Mouse (Mus musculus) kidney, postnatal 14 days (tissue): ENCODE measurements around the gene Mak.
"Not testable (repeated sequence)": the region's sequence is repeated elsewhere in the genome, so short reads cannot be mapped to it uniquely, and the experiment has no call there.

Source experiments
- DNase-seq: peaks from one replicate; pipeline ENCODE4 v3.0.0; 2022; ENCODE audit warnings: mixed read lengths

Mak gene

DNA sequence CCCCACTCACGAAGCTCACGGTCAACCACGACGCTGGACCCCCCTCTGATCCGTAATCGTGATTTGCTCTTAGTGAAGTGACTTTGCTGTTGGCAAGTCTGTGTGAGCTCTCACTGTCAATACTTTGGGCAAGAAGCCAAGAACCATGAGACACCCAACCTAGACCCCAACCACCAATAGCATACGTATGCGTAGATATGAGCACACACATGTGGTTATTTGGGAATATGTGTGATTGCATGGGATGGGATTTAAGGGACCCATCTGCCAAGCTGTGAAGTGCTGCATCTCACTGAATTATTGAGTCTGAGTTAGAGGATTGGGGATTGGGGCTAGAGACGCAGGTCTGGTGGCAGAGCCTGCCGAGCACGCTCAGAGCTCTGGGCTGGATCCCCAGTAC is 7.9 kb downstream of the Mak start:
- no peak for DNase-seq

DNA sequence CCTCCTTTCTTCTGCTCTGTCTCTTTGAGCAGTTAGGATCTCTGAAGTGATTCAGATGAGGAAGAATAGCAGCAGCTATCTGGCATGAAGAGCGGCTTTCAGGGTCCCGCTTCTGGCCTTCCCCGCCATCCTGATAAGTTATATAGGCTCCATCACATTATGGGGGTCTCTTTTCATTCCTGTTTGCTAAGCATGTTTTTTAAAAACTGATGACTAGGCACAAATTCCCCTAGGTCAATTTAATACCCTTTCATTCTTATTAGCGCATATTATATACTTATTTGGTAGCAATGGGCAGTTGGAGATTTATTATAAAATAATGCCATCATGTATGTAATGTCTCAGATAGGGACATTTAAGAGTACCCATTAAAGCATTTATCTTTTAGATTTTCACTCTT is 11.9 kb downstream of the Mak start:
- no peak for DNase-seq

DNA sequence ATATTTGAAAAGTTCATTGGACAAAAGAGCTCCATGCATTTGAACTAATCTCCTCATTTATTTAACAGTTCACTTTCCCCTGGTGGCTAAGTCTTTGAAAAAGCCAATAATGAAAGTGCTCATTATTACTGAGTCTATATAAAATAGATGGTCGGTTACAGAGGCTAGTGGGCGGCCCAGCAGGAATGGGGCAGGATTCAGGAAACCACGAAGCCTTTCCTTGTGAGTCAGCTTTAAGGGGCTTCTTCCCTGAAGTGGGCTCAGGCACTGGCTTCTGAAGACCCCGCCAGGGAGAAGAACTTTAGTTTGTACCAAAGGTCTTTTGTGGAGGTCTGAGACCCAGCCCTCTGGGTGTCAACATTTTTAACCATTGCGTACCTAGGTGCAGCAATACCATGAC is 27.5 kb downstream of the Mak start:
- no peak for DNase-seq

DNA sequence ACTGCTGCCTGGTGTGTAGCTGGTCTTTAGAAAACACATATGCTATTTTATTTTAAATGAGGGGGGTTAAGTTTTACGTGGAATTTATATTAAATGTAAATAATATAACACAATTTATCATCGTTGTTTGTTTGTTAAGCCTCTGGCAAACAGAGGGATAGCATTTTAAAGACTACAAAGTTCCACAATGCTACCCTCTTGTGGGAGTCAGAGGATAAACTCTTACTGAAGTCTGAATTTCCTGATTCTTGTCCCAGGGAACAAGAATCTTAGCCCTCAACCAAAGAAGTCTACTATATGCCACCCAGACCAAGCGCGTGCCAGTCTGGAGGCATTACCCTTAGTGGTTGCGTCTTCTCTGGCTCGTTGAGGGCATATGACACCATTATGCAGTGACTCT is 32.2 kb downstream of the Mak start:
- no peak for DNase-seq

DNA sequence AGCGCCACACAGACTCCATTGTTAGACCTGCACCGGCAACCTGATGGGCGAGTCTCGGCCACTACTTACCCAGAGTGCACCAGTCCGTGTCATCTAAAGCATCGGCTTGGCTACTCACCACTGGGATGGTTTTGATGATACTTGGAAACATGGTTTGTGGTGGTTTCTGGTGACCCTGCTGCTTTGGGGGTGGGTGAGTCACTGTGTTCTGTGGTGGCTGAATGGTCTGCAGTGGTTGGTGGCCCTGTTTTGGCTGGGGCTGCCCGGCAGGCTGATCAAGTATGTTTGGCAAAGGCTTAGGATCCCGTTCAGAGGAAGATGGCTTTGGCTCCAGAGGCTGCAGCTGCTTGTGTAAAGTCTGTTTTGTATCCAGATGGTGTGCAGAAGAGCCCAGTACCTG is 33.6 kb downstream of the Mak start:
- no peak for DNase-seq

DNA sequence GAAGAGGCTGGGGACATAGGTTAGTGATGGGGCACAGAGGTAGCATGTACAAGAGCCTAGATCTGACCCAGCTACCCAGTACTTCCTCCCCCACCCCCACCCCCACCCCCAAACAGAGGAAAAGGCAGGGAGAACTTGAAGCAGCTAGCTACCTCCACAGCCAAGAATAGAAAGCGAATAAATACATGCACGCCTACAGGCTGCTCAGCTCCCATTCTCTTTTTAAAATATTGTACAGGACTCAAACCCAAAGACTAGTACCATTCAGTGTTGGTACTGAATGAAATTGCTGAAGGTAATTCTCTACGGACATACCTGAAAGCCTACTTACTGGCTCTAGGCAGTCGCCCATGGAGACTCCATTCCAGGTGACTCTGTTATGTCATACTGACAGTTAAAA is 37.0 kb downstream of the Mak start:
- no peak for DNase-seq

DNA sequence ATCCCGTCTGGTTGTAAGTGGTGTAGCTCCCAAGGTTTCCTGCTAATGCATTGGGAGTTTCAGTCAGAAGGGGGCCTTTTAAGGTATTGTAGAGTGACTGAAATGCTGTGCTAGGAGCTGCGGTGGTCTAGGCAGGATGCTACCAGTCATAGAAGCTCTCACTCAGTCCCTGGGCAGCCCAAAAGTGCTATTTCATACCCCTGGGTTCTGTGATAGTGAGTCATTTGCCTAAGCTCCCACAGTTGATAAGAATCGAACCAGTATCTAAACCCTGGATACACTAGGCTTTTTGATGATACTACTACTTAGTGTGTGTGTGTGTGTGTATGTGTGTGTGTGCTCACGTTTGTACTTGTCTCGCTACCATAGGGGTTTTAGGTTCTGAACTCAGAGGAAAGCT is 49.4 kb downstream of the Mak start:
- DNase-seq: no peak

DNA sequence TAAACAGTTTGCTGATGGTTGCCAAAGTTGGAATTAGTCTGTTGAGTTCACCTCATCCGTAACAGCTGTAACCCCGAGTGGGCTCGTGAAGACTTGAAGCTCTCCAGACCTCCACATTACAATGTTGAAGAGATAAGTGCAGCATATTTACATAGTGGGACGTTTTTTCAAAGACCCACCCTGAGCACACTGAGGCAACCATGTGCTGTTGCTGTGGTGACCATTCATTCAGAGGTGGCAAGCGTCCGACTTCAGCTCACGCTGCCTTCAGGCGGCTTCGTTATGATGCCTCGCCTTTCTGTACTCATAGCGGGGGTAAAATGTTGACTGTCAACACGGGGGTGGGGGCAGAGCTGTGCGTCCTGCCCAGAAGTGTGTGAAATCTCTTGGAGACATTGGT is 57.4 kb downstream of the Mak start:
- no peak for DNase-seq

DNA sequence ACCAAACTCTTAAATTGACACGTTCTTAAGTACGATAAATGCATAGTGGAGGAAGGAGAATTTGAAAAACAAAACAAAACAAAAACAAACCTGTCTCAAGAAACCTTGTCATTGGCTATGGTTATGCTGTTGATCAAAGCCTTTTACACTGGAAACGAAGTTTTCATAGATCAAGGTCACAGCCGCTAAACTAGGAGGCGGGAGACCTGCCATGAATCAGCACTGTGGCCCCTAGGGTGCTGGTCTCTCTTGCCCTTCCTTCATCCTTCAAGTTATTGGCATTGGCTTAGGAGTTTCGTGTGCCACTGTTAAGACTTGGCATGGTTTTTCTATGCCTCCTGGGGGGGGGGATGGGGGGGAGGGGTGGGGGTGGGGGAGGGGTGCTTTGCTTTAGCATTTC is 57.9 kb downstream of the Mak start:
- no peak for DNase-seq

DNA sequence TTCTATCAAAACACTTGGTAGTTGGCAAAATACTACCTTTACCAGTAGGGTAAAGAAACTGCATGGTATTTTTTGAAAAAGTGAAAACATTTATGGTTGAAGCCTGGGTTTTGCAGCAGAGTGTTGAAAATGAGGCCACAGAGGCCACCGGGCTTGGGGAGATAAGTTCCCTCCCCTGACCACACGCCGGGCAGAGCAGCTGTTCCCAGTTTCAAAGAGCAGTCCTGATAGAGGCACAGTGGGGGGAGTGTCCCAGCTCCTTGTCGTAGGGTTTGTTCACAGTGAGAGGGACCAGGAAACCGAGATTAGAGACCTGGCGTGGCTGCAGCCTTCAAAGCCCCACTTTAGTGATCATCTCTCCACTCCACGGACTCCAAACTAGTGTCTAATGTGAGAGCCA is 59.0 kb downstream of the Mak start:
- DNase-seq: no peak

DNA sequence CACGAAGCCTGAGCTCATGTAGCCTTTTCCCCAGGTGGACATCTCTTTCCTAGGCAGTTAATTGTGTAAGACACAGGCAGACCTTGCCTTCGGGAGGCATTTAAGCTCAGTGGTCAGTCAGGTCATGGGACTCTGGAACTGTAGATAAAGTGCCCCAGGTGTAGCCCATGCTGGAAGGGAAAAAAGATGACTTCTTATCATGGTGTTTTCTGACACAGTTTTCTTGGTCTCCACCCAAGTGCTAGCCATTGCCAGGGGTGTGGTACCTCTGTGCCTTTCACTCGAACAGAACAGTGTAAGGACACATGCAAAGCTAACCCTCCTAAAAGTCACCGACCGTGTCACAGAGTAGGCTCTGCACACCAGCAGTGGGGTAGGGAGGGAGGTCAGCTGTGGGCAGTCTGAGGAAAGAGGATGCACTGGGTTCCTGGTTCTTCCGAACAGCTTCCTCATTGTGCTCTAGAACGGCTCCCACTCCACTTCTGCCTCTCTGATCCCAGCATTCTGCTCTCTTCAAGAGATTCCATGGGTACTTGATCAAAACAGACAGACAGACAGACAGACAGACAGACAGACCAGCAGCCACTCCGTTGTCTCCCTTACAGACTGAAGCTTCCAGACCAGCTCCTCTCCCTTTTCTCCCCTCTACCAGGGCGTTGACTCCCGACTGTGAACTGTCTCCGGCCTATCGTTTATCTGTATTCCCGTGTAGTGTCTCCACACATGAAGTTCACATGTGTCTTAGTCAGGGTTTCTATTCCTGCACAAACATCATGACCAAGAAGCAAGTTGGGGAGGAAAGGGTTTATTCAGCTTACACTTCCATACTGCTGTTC is 60.5 kb downstream of the Mak start:
- DNase-seq: no peak

DNA sequence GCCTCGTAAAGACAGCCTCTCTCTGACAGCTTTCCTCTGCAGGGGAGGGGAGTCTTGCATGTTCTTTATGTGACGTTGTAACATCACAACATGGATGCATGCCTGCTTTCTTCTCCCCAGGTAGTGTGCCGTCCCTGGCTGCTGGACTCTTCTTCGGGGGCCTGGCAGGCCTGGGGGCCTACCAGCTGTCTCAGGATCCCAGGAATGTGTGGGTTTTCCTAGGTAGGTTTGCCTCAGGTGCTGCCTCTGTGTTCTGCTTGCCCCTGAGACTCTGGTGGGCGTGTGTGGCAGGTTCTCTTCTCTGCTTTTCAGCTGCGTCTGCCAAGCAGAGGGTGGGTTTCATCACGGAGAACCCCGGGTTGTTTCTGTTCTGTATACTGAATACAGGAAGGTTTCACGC is 61.3 kb downstream of the Mak start:
- no peak for DNase-seq

DNA sequence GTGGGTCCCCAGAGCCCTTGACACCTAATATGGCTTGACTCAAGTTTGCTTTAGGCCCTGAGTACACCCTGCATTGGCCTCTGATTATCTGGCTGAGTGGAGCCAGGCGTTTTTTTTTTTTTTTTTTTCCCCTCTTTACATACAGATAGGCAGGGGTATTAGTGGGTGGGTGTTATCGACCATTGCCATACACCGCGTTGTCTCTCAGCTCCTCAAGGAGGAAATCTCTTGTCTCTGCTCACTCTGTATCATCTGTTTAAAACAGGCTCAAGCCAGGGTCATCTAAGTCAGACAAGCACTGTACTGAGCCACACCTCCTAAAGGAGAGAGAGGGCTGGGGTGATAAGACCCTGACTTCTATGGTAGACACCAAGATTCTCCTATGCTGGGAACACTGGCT is 61.7 kb downstream of the Mak start:
- DNase-seq: no peak

DNA sequence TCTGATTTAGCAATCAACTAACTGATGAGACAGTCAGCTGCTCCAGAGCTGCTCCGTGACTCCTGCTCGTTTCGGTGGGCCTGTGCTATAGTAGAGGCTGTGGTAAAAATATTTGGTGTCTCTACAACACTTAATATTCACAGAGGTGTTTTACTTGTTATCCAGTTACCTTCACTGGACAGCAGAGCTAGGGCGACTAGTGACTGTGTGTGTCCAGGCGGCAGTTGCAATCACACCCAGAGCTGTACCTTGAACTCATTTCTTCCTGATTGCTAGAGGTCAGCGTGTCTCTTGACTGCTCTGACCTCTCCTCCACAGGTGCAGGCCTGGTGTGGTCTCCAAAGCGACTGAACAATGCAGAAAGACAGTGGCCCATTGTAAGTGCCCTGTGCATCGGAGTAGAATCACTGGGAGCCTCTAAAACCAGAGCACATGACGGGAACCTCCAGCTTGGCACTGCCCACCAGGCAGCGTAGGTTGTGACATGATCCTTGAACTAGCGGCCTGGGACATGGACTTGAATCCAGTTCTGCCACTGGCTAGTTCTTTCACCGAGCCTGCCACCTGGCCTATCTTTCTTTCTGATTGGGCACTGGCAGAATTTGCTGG is 62.6 kb downstream of the Mak start:
- DNase-seq: peak; percentile 17

DNA sequence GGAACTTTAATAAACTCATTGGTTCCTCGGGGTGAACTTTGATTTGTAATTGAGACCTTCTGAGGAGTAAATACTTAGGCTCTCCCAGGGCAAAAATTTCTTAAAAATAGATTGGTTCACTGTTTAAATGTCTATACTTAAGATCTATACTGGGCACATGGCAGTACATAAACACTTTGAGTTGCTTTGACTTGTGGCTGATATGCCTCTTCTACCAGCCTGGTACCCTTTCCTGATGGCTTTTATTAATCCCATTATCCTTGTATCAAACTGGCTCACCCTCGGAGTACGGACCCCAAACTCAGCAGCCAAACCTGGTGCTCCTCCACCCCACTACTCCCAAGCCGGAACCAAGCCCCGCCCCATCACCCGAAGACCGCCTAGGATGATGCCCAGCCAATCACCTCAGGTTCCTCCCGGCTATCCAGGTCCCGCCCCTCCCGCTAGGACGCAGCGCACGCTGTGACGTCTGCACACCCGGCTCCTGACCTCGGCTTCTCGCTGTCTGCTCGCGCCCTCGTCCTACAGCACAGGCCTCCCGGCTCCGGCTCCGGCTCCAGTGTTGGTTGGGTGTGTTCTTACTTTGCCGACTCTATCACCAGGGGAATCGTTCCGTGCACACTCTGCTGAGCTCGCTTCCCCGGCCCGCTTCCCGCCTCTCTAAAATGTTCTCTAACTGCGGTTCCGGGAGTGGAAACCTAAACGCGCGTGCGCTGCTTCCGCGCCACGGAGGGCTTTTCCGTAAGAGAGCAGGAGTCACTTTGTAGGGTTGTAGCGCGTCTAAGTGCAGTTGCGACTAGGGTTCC is 63.5 kb downstream of the Mak start, which contains the start of gene Tmem14c:
Tmem14c (plus strand) TSS at position 464 of the 806 bp plus-strand sequence.
- DNase-seq: peak; percentile 96

DNA sequence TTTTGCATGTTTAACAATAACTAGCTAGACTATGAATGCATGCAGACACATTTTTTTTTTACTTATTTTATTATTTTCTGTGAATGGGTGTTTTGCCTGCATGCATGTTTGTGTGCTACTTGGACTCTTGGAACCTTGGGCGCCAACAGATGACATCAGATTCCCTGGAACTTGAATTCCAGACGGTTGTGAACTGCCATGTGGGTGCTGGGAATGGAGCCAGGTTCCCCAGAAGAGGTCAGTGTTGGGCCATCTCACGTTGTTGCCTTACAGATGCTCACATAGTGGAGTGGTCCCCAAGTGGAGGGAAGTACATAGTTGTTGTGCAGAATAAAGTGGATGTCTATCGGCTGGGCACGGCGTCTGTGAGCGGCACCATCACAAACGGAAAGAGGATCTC is 70.6 kb downstream of the Mak start:
- DNase-seq: no peak

DNA sequence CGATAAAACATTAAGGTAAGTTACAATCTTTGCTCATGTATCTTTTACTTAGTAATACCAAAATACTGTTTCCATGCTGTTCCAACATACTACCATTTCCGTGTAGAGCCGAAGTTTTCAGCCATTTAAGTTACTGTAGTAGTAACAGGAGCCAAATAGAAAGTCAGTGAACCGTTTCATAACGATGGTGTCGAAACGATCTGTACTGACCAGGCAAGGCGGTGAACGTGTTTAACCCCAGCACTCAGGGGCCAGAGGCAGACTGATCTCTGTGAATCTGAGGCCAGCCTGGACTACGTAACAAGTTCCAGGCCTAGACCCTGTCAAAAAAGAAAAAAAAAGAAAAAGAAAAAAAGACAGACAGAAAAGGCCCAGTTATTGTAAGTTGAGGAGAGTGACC is 71.2 kb downstream of the Mak start:
- no peak for DNase-seq

DNA sequence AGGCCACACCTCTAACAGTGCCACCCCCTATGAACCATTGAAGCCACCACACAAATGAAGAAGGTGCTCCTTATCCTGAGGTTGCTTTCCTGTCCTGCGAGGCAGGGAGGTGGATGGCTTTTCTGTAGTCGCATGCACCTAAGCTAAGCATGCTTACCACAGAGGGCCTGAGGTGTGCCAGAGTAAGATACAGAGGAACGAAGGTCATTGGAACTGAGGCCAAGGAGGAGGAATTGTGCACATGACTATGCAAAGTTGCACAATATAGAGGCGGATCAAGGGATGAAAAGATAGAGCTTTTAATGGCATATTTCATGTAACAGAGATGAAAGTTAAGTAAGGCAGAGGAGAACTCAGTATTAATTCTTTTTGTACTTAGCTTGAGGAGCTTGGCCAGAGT is 73.3 kb downstream of the Mak start:
- no peak for DNase-seq

DNA sequence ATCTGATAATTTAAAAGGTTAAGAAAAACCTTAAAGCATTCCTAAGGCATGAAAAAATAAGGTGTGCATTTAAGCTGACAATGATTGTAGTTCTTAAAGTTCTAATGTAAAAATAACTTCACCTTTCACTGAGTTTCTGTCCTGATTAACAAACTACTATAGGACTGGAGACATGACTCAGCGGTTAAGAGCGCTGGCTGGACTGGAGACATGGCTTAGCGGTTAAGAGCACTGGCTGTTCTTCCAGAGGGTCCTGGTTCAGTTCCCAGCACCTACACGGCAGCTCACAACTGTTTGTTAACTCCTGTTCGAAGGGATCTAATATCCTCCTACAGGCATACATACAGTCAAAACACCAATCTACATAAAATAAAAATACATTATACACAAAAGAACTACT is 77.5 kb downstream of the Mak start:
- DNase-seq: no peak

DNA sequence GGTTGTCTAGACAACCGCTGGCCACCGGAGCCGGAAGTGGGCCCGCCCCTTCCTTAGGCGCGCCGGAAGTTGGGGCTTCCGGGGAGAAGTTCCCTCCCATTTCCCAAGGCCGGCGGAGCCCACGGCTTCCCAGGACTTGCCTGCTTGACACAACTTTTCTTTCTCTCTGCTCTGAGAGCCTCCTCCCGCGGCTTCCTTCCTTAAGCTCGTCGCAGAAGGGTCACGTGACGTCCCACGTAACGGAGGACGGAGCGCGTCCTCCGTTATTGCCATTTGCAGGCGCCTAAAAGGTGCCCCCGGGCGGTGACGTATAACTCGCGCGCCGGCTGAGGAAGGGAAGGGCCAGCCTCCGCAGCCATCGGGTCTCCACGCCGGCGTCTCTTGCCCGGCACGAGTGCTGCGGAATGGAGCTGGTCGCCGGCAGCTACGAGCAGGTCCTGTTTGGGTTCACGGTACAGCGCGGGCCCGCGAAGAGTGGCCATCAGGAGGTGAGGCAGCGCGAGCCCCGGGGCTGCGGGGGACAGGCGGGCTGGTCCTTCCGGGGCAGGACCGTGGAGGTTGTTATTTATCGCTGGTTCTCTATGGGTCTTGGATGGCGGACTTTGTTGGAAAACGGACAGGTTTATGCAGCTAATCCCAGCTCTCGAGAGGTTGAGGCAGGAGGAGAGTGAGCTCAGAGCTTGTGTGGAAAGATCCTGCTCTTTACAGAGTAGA is 78.4 kb downstream of the Mak start, which contains the start of gene Pak1ip1:
Pak1ip1 (plus strand) TSS at position 98 of the 714 bp plus-strand sequence.
- DNase-seq: peak; percentile 93

DNA sequence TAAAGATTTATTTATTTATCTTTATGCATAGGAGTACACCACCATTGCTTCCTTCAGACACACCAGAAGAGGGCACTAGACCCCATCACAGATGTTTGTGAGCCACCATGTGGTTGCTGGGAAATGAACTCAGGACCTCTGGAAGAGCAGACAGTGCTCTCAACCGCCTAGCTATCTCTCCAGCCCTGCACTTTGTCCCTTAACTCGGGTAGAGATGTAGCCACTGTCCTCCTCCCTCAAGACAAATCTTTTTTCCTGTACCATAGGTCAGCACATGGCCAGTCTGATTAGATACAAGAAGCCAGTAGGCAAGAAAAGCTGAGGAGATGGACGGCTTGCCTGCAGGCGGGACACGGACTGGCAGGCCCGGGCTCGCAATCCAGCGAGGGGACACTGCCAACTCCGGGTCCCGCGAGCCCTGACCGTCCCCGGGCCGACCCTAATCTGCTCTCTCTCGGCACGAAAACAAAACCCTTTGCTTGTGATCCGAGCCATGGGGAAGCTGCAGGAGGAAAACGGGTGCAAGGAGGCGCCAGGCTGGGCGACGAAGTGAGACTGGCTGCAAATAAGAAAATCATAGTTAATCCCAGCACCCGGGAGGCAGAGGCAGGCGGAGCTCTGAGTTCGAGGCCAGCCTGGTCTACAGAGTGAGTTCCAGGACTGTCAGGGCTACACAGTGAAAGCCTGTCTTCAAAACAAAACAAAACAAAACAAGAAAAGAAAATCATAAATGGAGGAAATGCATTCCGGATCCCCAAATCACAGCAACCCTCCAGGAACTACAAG is 79.2 kb downstream of the Mak start:
- peak; percentile 52 for DNase-seq

DNA sequence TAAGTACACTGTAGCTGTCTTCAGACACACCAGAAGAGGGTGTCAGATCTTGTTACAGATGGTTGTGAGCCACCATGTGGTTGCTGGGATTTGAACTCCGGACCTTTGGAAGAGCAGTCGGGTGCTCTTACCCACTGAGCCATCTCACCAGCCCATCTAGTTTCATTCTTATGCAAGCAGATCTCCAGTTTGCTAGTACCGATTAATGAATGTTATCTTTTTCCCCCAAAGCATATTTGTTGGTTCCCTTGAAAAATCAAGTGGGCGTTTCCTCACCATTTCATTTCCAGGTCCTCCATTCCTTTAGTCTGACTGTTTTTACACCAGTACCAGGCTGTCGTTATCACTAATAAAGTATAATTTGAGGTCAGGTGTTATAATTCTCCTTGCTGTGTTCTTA is 81.0 kb downstream of the Mak start:
- DNase-seq: not testable (repeated sequence)
